Mouse (Mus musculus) kidney, adult 2 months (tissue): ENCODE results near the gene Rpl36al.

ENCODE experiments used
- CTCF ChIP-seq: fragments of 200-500 bp; conservative IDR thresholded peaks from 2 replicates; pipeline ENCODE4 v1.5.1; 2011; ENCODE audit warnings: low read depth, mild to moderate bottlenecking, control low read depth, low read length, moderate library complexity, mixed read lengths; ENCODE audit not compliant: insufficient read depth, insufficient read length
- POLR2A ChIP-seq: fragments of 200-500 bp; IDR thresholded peaks from one replicate; pipeline ENCODE4 v1.6.1; 2011; ENCODE audit warnings: low read depth, low read length, control low read depth

- no peak for TF ChIP-seq POLR2A
- no peak for TF ChIP-seq CTCF
Observed at GRCm38 (mm10) chr12:69227776-69228466, 44.0 kb upstream of the Rpl36al start, which contains the start of gene Pole2.
